ENCODE assay signal across 8 mouse cellular contexts in genomic region chr6:38433261-38434033, GRCm38 (mm10). TPM values are rescaled to one million over a fixed set of nuclear protein-coding genes. Genes with fewer than 3 reads are reported as not detected.
DNase-seq lines count a peak whose midpoint lies in the region; ATAC-seq and TF ChIP-seq lines count a peak whose summit lies in the region.

Gene Ubn2, plus strand, starts transcription at chr6:38433950.

- H3K4me3 ChIP-seq in C2C12 (ENCODE audit: insufficient read depth, poor library complexity, severe bottlenecking) (peak within 1 kb of the TSS; percentile 74), myocyte (peak within 1 kb of the TSS; percentile 58)
- H3K4me3 ChIP-seq in erythroblast, embryonic 14.5 days (replicated peaks), result peak within 1 kb of the TSS; percentile 90
- peak within 1 kb of the TSS; percentile 84 for H3K4me3 ChIP-seq in heart, embryonic 11.5 days (ENCODE audit: low read depth, low read length)
- peak within 1 kb of the TSS; percentile 97 for H3K4me3 ChIP-seq in kidney, embryonic 16.5 days (ENCODE audit: low read length)
- peak within 1 kb of the TSS; percentile 85 for H3K4me3 ChIP-seq in liver, adult 2 months (ENCODE audit: insufficient read depth, low read depth, low read length)

- H3K27ac ChIP-seq in heart, embryonic 11.5 days (ENCODE audit: low read depth, low read length), result peak within 1 kb of the TSS; percentile 99
- H3K27ac ChIP-seq in kidney, embryonic 16.5 days (ENCODE audit: low read length), result peak within 1 kb of the TSS; percentile 98
- peak within 1 kb of the TSS; percentile 88 for H3K27ac ChIP-seq in liver, adult 2 months (replicated peaks; ENCODE audit: insufficient read depth, low read depth, low read length)

- H3K27me3 ChIP-seq in C2C12 (ENCODE audit: control insufficient read depth, insufficient read depth, insufficient read length) (no peaks in the 10 kb centered on the region), myocyte (ENCODE audit: control insufficient read depth, insufficient read depth, insufficient read length) (no peaks in the 10 kb centered on the region)
- H3K27me3 ChIP-seq in erythroblast, embryonic 14.5 days (ENCODE audit: control insufficient read depth), result no peaks in the 10 kb centered on the region
- no peaks in the 10 kb centered on the region for H3K27me3 ChIP-seq in heart, embryonic 11.5 days (ENCODE audit: control insufficient read depth, insufficient read depth, low read length)
- H3K27me3 ChIP-seq in kidney, embryonic 16.5 days (ENCODE audit: insufficient read depth, low read length), result no peaks in the 10 kb centered on the region
- H3K27me3 ChIP-seq in liver, adult 2 months (ENCODE audit: control insufficient read depth, insufficient read depth, low read length), result no peaks in the 10 kb centered on the region
- no peaks in the 10 kb centered on the region for H3K27me3 ChIP-seq in splenic B cell, adult 2 months (ENCODE audit: control insufficient read depth, insufficient read depth, low read length, poor library complexity, severe bottlenecking)

- H3K79me2 ChIP-seq in C2C12 (ENCODE audit: control insufficient read depth, insufficient read depth) (peaks cover 45% of the 10 kb centered on the region), myocyte (ENCODE audit: control insufficient read depth, insufficient read depth) (peaks cover 40% of the 10 kb centered on the region)
- H3K79me2 ChIP-seq in liver, adult 2 months (ENCODE audit: control insufficient read depth, insufficient read depth, low read length), result peaks cover 4% of the 10 kb centered on the region; the same call in 1 of the 2 replicates

- peaks cover 39% of the 10 kb centered on the region for H3K4me1 ChIP-seq in erythroblast, embryonic 14.5 days (ENCODE audit: control insufficient read depth)
- H3K4me1 ChIP-seq in heart, embryonic 11.5 days (ENCODE audit: control insufficient read depth, insufficient read depth, low read length), result 0 out of 2 replicates have a peak, but pooled peaks cover 3% of the 10 kb centered on the region
- H3K4me1 ChIP-seq in kidney, embryonic 16.5 days (ENCODE audit: insufficient read depth, low read length), result 0 out of 2 replicates have a peak, but pooled peaks cover 10% of the 10 kb centered on the region
- no peaks in the 10 kb centered on the region for H3K4me1 ChIP-seq in liver, adult 2 months (ENCODE audit: control insufficient read depth, insufficient read depth, low read length)

- H3ac ChIP-seq in C2C12 (ENCODE audit: control insufficient read depth, insufficient read length, low read depth) (peak within 1 kb of the TSS; percentile 91), myocyte (ENCODE audit: control insufficient read depth, insufficient read length) (peak within 1 kb of the TSS; percentile 55)

- H3K79me3 ChIP-seq in C2C12 (ENCODE audit: low read depth), result peaks cover 35% of the 10 kb centered on the region

- H3K4me2 ChIP-seq in heart, embryonic 11.5 days, result peak within 1 kb of the TSS; percentile 72
- H3K4me2 ChIP-seq in kidney, embryonic 16.5 days (replicated peaks; ENCODE audit: low read depth, low read length), result peak within 1 kb of the TSS; percentile 83
- peak within 1 kb of the TSS; percentile 87 for H3K4me2 ChIP-seq in myocyte (ENCODE audit: low read depth)

- H3K9ac ChIP-seq in heart, embryonic 11.5 days (ENCODE audit: low read depth, low read length), result peak within 1 kb of the TSS; percentile 97
- peak within 1 kb of the TSS; percentile 94 for H3K9ac ChIP-seq in kidney, embryonic 16.5 days (replicated peaks; ENCODE audit: low read length)
- peak within 1 kb of the TSS; percentile 94 for H3K9ac ChIP-seq in liver, adult 2 months (ENCODE audit: low read depth, low read length)

- peak; percentile 100 for DNase-seq in brain, embryonic 14.5 days (ENCODE audit: low read depth)
- peak; percentile 96 for DNase-seq in liver, adult 2 months (ENCODE audit: extremely low read depth, low read depth, low spot score)
- DNase-seq in splenic B cell, adult 2 months (ENCODE audit: low read depth, low spot score), result peak; percentile 99

- no peaks in the 10 kb centered on the region for H3K9me3 ChIP-seq in erythroblast, embryonic 14.5 days (ENCODE audit: control insufficient read depth, low read length)
- H3K9me3 ChIP-seq in heart, embryonic 11.5 days (replicated peaks; ENCODE audit: control insufficient read depth, low read length), result no peaks in the 10 kb centered on the region
- no peaks in the 10 kb centered on the region for H3K9me3 ChIP-seq in kidney, embryonic 16.5 days (ENCODE audit: low read length)

- no peak for TF ChIP-seq CTCF in C2C12 (IDR thresholded peaks at IDR 0.05; ENCODE audit: control insufficient read depth, insufficient read depth, insufficient read length)
- no peak for TF ChIP-seq CTCF in brain, embryonic 14.5 days (IDR thresholded peaks at IDR 0.05; ENCODE audit: borderline replicate concordance, extremely low read depth, insufficient read depth, insufficient read length)
- no peak for TF ChIP-seq CTCF in liver, adult 2 months (IDR thresholded peaks at IDR 0.05; ENCODE audit: low read depth, low read length)

- TF ChIP-seq POLR2A in brain, embryonic 14.5 days (IDR thresholded peaks at IDR 0.05; ENCODE audit: borderline replicate concordance, extremely low read depth, insufficient read depth, insufficient read length, poor library complexity, severe bottlenecking), result peak; percentile 52; the same call in 1 of the 2 replicates
- TF ChIP-seq POLR2A in liver, adult 2 months (IDR thresholded peaks at IDR 0.05; ENCODE audit: extremely low read depth, insufficient read depth, low read length), result peak; percentile 80
- peak; percentile 75 for TF ChIP-seq POLR2A in myocyte (IDR thresholded peaks at IDR 0.05; ENCODE audit: insufficient read length, low read depth)

- under 1% methylated on average over 64 of the region's 64 CpGs for WGBS in heart, embryonic 11.5 days (ENCODE audit: insufficient replicate concordance)
- under 1% methylated on average over 64 of the region's 64 CpGs for WGBS in kidney, embryonic 16.5 days
- under 1% methylated on average over 64 of the region's 64 CpGs for WGBS in liver, adult 2 months

- ATAC-seq in heart, embryonic 11.5 days (replicated peaks; ENCODE audit: insufficient number of reproducible peaks, low FRiP score, low TSS enrichment), result peak; percentile 96
- peak; percentile 99 for ATAC-seq in kidney, embryonic 16.5 days (ENCODE audit: low FRiP score, low TSS enrichment)

- H3K36me3 ChIP-seq in C2C12 (ENCODE audit: control insufficient read depth, insufficient read depth), result no peaks in the 10 kb centered on the region
- H3K36me3 ChIP-seq in erythroblast, embryonic 14.5 days (ENCODE audit: control insufficient read depth), result no peaks in the 10 kb centered on the region; the same call in none of the 2 replicates
- H3K36me3 ChIP-seq in heart, embryonic 11.5 days (ENCODE audit: control insufficient read depth, insufficient read depth, low read length), result no peaks in the 10 kb centered on the region
- H3K36me3 ChIP-seq in kidney, embryonic 16.5 days (ENCODE audit: insufficient read depth, low read length), result no peaks in the 10 kb centered on the region
- H3K36me3 ChIP-seq in liver, adult 2 months (ENCODE audit: control insufficient read depth, insufficient read depth, low read length), result no peaks in the 10 kb centered on the region
- H3K36me3 ChIP-seq in myocyte (ENCODE audit: control insufficient read depth, insufficient read depth), result no peaks in the 10 kb centered on the region
- H3K36me3 ChIP-seq in splenic B cell, adult 2 months (ENCODE audit: control insufficient read depth, insufficient read depth, low read length, poor library complexity, severe bottlenecking), result no peaks in the 10 kb centered on the region

TF ChIP-seq in C2C12, 6 proteins besides CTCF, POLR2A, EP300 and RAD21:
- TF ChIP-seq MYOD1 (IDR thresholded peaks at IDR 0.05; ENCODE audit: control insufficient read depth, insufficient read length, low read depth) (no peak), MYOG (IDR thresholded peaks at IDR 0.05; ENCODE audit: control insufficient read depth, extremely low read depth, insufficient read length) (no peak), MAX (IDR thresholded peaks at IDR 0.05) (peak; percentile 23), CEBPB (IDR thresholded peaks at IDR 0.05; ENCODE audit: low read depth) (no peak), FOSL1 (IDR thresholded peaks at IDR 0.05; ENCODE audit: insufficient read depth, low read length, poor library complexity, severe bottlenecking) (no peak)
TF ChIP-seq in C2C12: peak in this region for 1.

TF ChIP-seq in myocyte, 11 proteins besides CTCF, POLR2A, EP300 and RAD21:
- TF ChIP-seq POLR2AphosphoS2 (IDR thresholded peaks at IDR 0.05; ENCODE audit: insufficient read length, low read depth), result peak; percentile 28
- no peak for TF ChIP-seq TCF12 (IDR thresholded peaks at IDR 0.05; ENCODE audit: insufficient read depth, poor library complexity, severe bottlenecking)
- no peak for TF ChIP-seq E2F4 (IDR thresholded peaks at IDR 0.05; ENCODE audit: insufficient read depth)
- TF ChIP-seq SRF (IDR thresholded peaks at IDR 0.05; ENCODE audit: control insufficient read depth, insufficient read length, low read depth), result peak; percentile 9
- TF ChIP-seq TCF3 (IDR thresholded peaks at IDR 0.05; ENCODE audit: insufficient read length, low read depth), result no peak
- no peak for TF ChIP-seq MYOG (IDR thresholded peaks at IDR 0.05; ENCODE audit: control insufficient read depth in 1 of 3, insufficient read depth in 1 of 3, insufficient read length in 2 of 3, low read depth in 2 of 3)
- no peak for TF ChIP-seq USF1 (IDR thresholded peaks at IDR 0.05; ENCODE audit: low read depth)
- 0 out of 2 replicates have a peak, but pooled peaks have one; percentile 2 for TF ChIP-seq CEBPB (IDR thresholded peaks at IDR 0.05; ENCODE audit: insufficient read depth, poor library complexity, severe bottlenecking)
- no peak for TF ChIP-seq MYOD1 (IDR thresholded peaks at IDR 0.05; ENCODE audit: control insufficient read depth in 1 of 3, insufficient read length in 2 of 3, low read depth in 2 of 3)
- no peak for TF ChIP-seq REST (IDR thresholded peaks at IDR 0.05; ENCODE audit: insufficient read depth, insufficient read length)
- no peak for TF ChIP-seq MAX (IDR thresholded peaks at IDR 0.05; ENCODE audit: low read depth)

RNA-seq across cellular contexts. Expression of gene Ubn2, which starts in this region (rescaled TPM):
- polyA plus RNA-seq in C2C12 (2012; fragmentation: generic; extraction: Trizol) (1.8 TPM), myocyte (2012; fragmentation: generic; extraction: Trizol) (2.3 TPM)
- polyA plus RNA-seq in brain, embryonic 14.5 days (2012; rRNA removed), result 29.4 and 37.1 TPM in 2 replicates
- 0.46 and 0.65 TPM in 2 replicates for polyA plus RNA-seq in erythroblast, embryonic 14.5 days (2012)
- polyA plus RNA-seq in heart, embryonic 11.5 days (2014; fragmentation: Nextera tagmentation; extraction: Ambion mirVana), result 10.1 and 15.1 TPM in 2 replicates
- polyA plus RNA-seq in kidney, embryonic 16.5 days (2015; fragmentation: Nextera tagmentation; extraction: Ambion mirVana), result 11.5 and 12.3 TPM in 2 replicates
- total RNA-seq in liver, adult 2 months (2014; rRNA removed), result 7.9 and 10.6 TPM in 2 replicates
- polyA plus RNA-seq in liver, adult 2 months (2012; rRNA removed), result 2.2 and 2.9 TPM in 2 replicates

Comparison
In these comparisons a context has a peak if more than half of its experiments do, and no peak if none do; other contexts are left out.
1. Peak in every context shown above with its lines: DNase-seq, ATAC-seq, H3K4me3 ChIP-seq and H3K27ac ChIP-seq.